Mouse (Mus musculus): ENCODE measurements at regions not wholly inside any gene's neighbourhood (a gene's known extent, or its start where the extent isn't known, plus 50 kb on each side); places are given as distances from the start of the nearest gene placed in this dataset.

GRCm38 (mm10) chr4:54767506-54768200 is 177.2 kb upstream of the Zfp462 start:
- TF ChIP-seq EP300 (IDR thresholded peaks at IDR 0.05; ENCODE audit: low read depth) (no peak), CTCF (IDR thresholded peaks at IDR 0.05; ENCODE audit: low read depth) (no peak)

All from liver, postnatal 0 days (tissue).